Mouse (Mus musculus) liver, embryonic 14.5 days (tissue): Measurements from ENCODE around the gene Fbxo42.

ENCODE experiments used
- CTCF ChIP-seq: IDR thresholded peaks from 2 replicates; pipeline ENCODE4 v1.5.1; 2016; ENCODE audit warnings: antibody characterized with exemption, low read depth, control low read depth
- EP300 ChIP-seq: IDR thresholded peaks from 2 replicates; pipeline ENCODE4 v1.6.1; 2016; ENCODE audit warnings: antibody characterized with exemption, low read depth

DNA sequence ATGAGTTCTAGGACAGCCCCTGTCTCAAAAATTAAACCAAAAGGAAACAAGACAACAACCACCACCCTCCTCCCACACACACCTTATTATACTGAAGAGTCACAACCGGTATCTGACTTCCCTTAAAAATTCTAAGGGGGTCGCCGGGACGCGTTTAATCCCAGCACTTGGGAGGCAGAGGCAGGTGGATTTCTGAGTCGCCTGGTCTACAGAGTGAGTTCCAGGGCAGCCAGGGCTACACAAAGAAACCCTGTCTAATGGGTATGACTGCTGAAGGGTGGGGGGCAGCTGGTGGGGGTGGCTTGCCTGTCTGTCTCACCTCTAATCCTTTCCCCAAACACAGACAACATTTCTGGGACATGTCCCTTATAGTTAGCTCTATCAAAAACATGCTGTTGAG lies 6.7 kb upstream of the Fbxo42 start:
- TF ChIP-seq CTCF (no peak), EP300 (no peak)
